Mouse (Mus musculus) CH12.LX (cell line): ENCODE data around the gene Zfp189. TPM values are rescaled to one million over a fixed set of nuclear protein-coding genes. Genes with fewer than 3 reads are reported as not detected.

Source experiments
- DNase-seq: peaks from one replicate; pipeline ENCODE4 v3.0.0-alpha.2; 2013; ENCODE audit errors: extremely low read depth
- H3K27ac ChIP-seq: 2 replicates; pipeline ENCODE4 v1.5.1; 2012; ENCODE audit warnings: low read depth, mild to moderate bottlenecking, control low read depth, moderate library complexity; ENCODE audit not compliant: insufficient read depth
- H3K27me3 ChIP-seq: replicated peaks from 2 replicates; pipeline ENCODE3; 2012; ENCODE audit warnings: inconsistent platforms
- H3K36me3 ChIP-seq, 2 experiments: replicated peaks in 1 of 2; 2 replicates each; pipeline versions ENCODE3 to v1.6.1; 2012; ENCODE audit warnings: inconsistent platforms in 1 of 2, low read length in 1 of 2, mild to moderate bottlenecking in 1 of 2, mixed read lengths in 1 of 2, moderate library complexity in 1 of 2; ENCODE audit not compliant: control insufficient read depth in 1 of 2, insufficient read depth in 1 of 2
- H3K4me1 ChIP-seq, 2 experiments: 2 replicates each; pipeline ENCODE4 v1.6.1; 2012; ENCODE audit warnings: inconsistent platforms in 1 of 2, moderate library complexity in 1 of 2; ENCODE audit not compliant: insufficient read depth in 2 of 2, control insufficient read depth in 1 of 2
- H3K4me2 ChIP-seq: 2 replicates; pipeline ENCODE4 v1.6.1; 2012; ENCODE audit warnings: low read depth, mild to moderate bottlenecking, control low read depth; ENCODE audit not compliant: poor library complexity, insufficient read depth, severe bottlenecking
- H3K4me3 ChIP-seq, 3 experiments: fragments of 150-350 bp in 1 of 3; sonication (generic) in 1 of 3; replicated peaks in 1 of 3; 2 replicates each; pipeline versions ENCODE3 to v1.5.1; 2011 to 2012; ENCODE audit warnings: low read depth in 2 of 3, low read length in 2 of 3, mild to moderate bottlenecking in 2 of 3, moderate library complexity in 2 of 3, control low read depth in 1 of 3, improper control_type of control experiment in 1 of 3, inconsistent platforms in 1 of 3, mixed read lengths in 1 of 3; ENCODE audit not compliant: poor library complexity in 1 of 3
- H3K79me2 ChIP-seq: replicated peaks from 2 replicates; pipeline ENCODE4 v1.6.1; 2012; ENCODE audit warnings: mild to moderate bottlenecking, moderate library complexity; ENCODE audit not compliant: control insufficient read depth, poor library complexity, insufficient read depth, severe bottlenecking; ENCODE audit errors: extremely low read depth
- H3K9ac ChIP-seq: 2 replicates; pipeline ENCODE4 v1.6.1; 2012; ENCODE audit warnings: low read depth, mild to moderate bottlenecking, control low read depth, moderate library complexity; ENCODE audit not compliant: insufficient read depth
- H3K9me3 ChIP-seq: replicated peaks from 2 replicates; pipeline ENCODE3; 2012; ENCODE audit warnings: low read length, inconsistent platforms, mixed read lengths
- BHLHE40 ChIP-seq: IDR thresholded peaks from 2 replicates; pipeline ENCODE4 v1.6.1; 2011; ENCODE audit warnings: mild to moderate bottlenecking, low read depth, low read length, improper control_type of control experiment
- CHD2 ChIP-seq: IDR thresholded peaks from 2 replicates; pipeline ENCODE4 v1.6.1; 2011; ENCODE audit warnings: low read length, improper control_type of control experiment
- CTCF ChIP-seq, 2 experiments: IDR thresholded peaks in 1 of 2; conservative IDR thresholded peaks in 1 of 2; 2 replicates each; pipeline ENCODE4 v1.5.1; 2011 to 2012; ENCODE audit warnings: low read depth in 2 of 2, low read length in 2 of 2, improper control_type of control experiment in 1 of 2, inconsistent platforms in 1 of 2, mild to moderate bottlenecking in 1 of 2, moderate library complexity in 1 of 2
- E2F4 ChIP-seq: IDR thresholded peaks from 2 replicates; pipeline ENCODE4 v1.6.1; 2011; ENCODE audit warnings: low read depth, low read length, improper control_type of control experiment; ENCODE audit not compliant: insufficient replicate concordance
- EP300 ChIP-seq: IDR thresholded peaks from 2 replicates; pipeline ENCODE4 v1.6.1; 2011; ENCODE audit warnings: low read length, improper control_type of control experiment
- ETS1 ChIP-seq: conservative IDR thresholded peaks from 2 replicates; pipeline ENCODE4 v1.6.1; 2012; ENCODE audit warnings: low read depth, mild to moderate bottlenecking, inconsistent platforms, low read length, improper control_type of control experiment, moderate library complexity
- HCFC1 ChIP-seq: IDR thresholded peaks from 2 replicates; pipeline ENCODE4 v1.6.1; 2012; ENCODE audit warnings: low read depth, mild to moderate bottlenecking, inconsistent platforms, low read length, improper control_type of control experiment
- IRF4 ChIP-seq: IDR thresholded peaks from 2 replicates; pipeline ENCODE4 v1.6.1; 2014; ENCODE audit warnings: low read depth, mild to moderate bottlenecking, inconsistent platforms, low read length, improper control_type of control experiment
- JUN ChIP-seq: IDR thresholded peaks from 2 replicates; pipeline ENCODE4 v1.6.1; 2011; ENCODE audit warnings: low read depth, mild to moderate bottlenecking, low read length, improper control_type of control experiment, moderate library complexity; ENCODE audit not compliant: insufficient read depth
- JUND ChIP-seq: conservative IDR thresholded peaks from 2 replicates; pipeline ENCODE4 v1.6.1; 2011; ENCODE audit warnings: low read depth, low read length, improper control_type of control experiment
- KAT2A ChIP-seq: IDR thresholded peaks from 2 replicates; pipeline ENCODE4 v1.6.1; 2012; ENCODE audit warnings: low read length, improper control_type of control experiment, inconsistent platforms; ENCODE audit not compliant: insufficient replicate concordance
- MAFK ChIP-seq: IDR thresholded peaks from 2 replicates; pipeline ENCODE4 v1.6.1; 2011; ENCODE audit warnings: low read length, improper control_type of control experiment; ENCODE audit not compliant: insufficient replicate concordance
- MEF2A ChIP-seq: IDR thresholded peaks from 2 replicates; pipeline ENCODE4 v1.6.1; 2014; ENCODE audit warnings: low read depth, mild to moderate bottlenecking, inconsistent platforms, low read length, improper control_type of control experiment, borderline replicate concordance
- MXI1 ChIP-seq: IDR thresholded peaks from 2 replicates; pipeline ENCODE4 v1.6.1; 2011; ENCODE audit warnings: mild to moderate bottlenecking, low read depth, low read length, improper control_type of control experiment
- MYC ChIP-seq: IDR thresholded peaks from 2 replicates; pipeline ENCODE4 v1.6.1; 2011; ENCODE audit warnings: low read depth, mild to moderate bottlenecking, improper control_type of control experiment, low read length
- NRF1 ChIP-seq: IDR thresholded peaks from 2 replicates; pipeline ENCODE4 v1.6.1; 2014; ENCODE audit warnings: low read depth, mild to moderate bottlenecking, inconsistent platforms, low read length, improper control_type of control experiment, moderate library complexity
- PAX5 ChIP-seq: IDR thresholded peaks from 2 replicates; pipeline ENCODE4 v1.6.1; 2012; ENCODE audit warnings: low read length, inconsistent platforms, mixed read lengths
- POLR2A ChIP-seq: IDR thresholded peaks from 2 replicates; pipeline ENCODE4 v1.6.1; 2011; ENCODE audit warnings: low read depth, mild to moderate bottlenecking, improper control_type of control experiment, low read length
- RAD21 ChIP-seq: IDR thresholded peaks from 2 replicates; pipeline ENCODE4 v1.6.1; 2011; ENCODE audit warnings: low read depth, mild to moderate bottlenecking, low read length, improper control_type of control experiment, moderate library complexity
- RCOR1 ChIP-seq: conservative IDR thresholded peaks from 2 replicates; pipeline ENCODE4 v1.6.1; 2012; ENCODE audit warnings: low read depth, mild to moderate bottlenecking, inconsistent platforms, low read length, improper control_type of control experiment
- SIN3A ChIP-seq: IDR thresholded peaks from 2 replicates; pipeline ENCODE4 v1.6.1; 2012; ENCODE audit warnings: low read length, improper control_type of control experiment, inconsistent platforms
- USF1 ChIP-seq: IDR thresholded peaks from 2 replicates; pipeline ENCODE4 v1.6.1; 2014; ENCODE audit warnings: low read depth, mild to moderate bottlenecking, inconsistent platforms, low read length, improper control_type of control experiment
- ZC3H11A ChIP-seq: IDR thresholded peaks from 2 replicates; pipeline ENCODE4 v1.6.1; 2012; ENCODE audit warnings: low read depth, mild to moderate bottlenecking, inconsistent platforms, low read length, improper control_type of control experiment
- ZNF384 ChIP-seq: IDR thresholded peaks from 2 replicates; pipeline ENCODE4 v1.6.1; 2012; ENCODE audit warnings: low read depth, low read length, improper control_type of control experiment, inconsistent platforms
- dilution Hi-C: fragments of 300-500 bp; cut with MboI; formaldehyde crosslinking; loops from 2 replicates; pipeline ENCODE4 v1.14.3; 2020; ENCODE audit warnings: low sequenced_read_pairs; ENCODE audit not compliant: extremely low pct_unique_long_range_greater_than_20kb, extremely low pct_ligation_motif_present
- in situ Hi-C: fragments of 300-500 bp; cut with MboI; formaldehyde crosslinking; loops from 3 replicates; pipeline ENCODE4 v1.14.3; 2019; ENCODE audit warnings: low sequenced_read_pairs, low pct_ligation_motif_present, low pct_unique_long_range_greater_than_20kb, mixed read lengths
- polyA plus RNA-seq: library from polyadenylated mRNA; unstranded; fragments of >175 nt; gene quantifications from 2 replicates; pipeline ENCODE4 v1.2.1, GENCODE M21; 2012; ENCODE audit warnings: low read depth; ENCODE audit not compliant: insufficient read length
- total RNA-seq, 2 experiments: library from RNA; depleted of rRNA; stranded (reverse); fragments of 300-350 nt in 1 of 2; fragments of >200 nt in 1 of 2; gene quantifications; 2 replicates each; pipeline ENCODE4 v1.2.3; 2012 to 2014

The Zfp189 gene
- total and polyA plus RNA-seq, 3 experiments, result 1.6 to 5.1 (median 4.3) TPM

GRCm38 (mm10) chr4:49512636-49513035 lies 8.3 kb upstream of the Zfp189 start:
- TF ChIP-seq KAT2A (no peak), CHD2 (no peak), USF1 (no peak), ZNF384 (no peak), JUN (no peak), CTCF (conservative IDR thresholded peaks at IDR 0.05 in 1 of 2, IDR thresholded peaks at IDR 0.05 in 1 of 2; ENCODE audit: low read depth in 2 of 2, low read length in 2 of 2) (no peak), MEF2A (no peak), NRF1 (no peak), POLR2A (no peak), ETS1 (no peak), RCOR1 (no peak), EP300 (no peak)
- TF ChIP-seq, all 38 proteins: peak for 0
- in situ Hi-C loops, result no loop called here
- DNase-seq, result no peak

DNA sequence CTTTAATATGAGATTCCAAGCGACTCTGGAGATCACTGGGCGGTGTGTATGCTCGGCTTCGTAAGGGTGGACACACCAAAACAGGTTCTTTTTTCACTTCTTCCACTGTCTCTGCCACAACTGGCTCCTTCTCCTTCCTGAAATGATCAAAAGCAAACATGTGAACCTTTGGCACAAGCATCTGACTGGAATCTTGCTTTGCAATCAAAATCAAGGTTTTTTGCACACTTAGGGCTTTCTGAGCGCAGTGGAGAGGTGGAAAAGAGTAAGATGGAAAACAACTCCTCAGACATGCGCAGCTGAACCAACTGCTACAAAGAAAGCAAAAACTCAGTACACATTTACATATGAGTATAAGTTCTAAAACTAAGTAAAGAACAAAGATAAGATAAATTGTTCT lies 6.5 kb upstream of the Zfp189 start:
- Histone ChIP-seq H3K79me2 (peaks cover 38% of the 10 kb centered on the region), H3K9ac (no peak overlapping the region), H3K27ac (no peak overlapping the region), H3K4me1 (peaks cover 0 to 17% of the 10 kb centered on the region in 2 experiments; a peak in 2 of 4 replicates), H3K27me3 (no peaks in the 10 kb centered on the region), H3K4me3 (no peak overlapping the region), H3K4me2 (no peak overlapping the region), H3K9me3 (no peaks in the 10 kb centered on the region), H3K36me3 (peaks cover 17 to 57% of the 10 kb centered on the region in 2 experiments)
- in situ Hi-C loops, result no loop called here
- dilution Hi-C loops, result no loop called here
- TF ChIP-seq BHLHE40 (no peak), MXI1 (no peak), HCFC1 (no peak), PAX5 (no peak), JUND (no peak), IRF4 (no peak), ZC3H11A (no peak), MAFK (no peak), RAD21 (no peak), E2F4 (no peak), ZNF384 (no peak), SIN3A (no peak), MYC (no peak), JUN (no peak)
- DNase-seq, result no peak

More at GRCm38 (mm10) chr4:49512636-49513035, 8.3 kb upstream of the Zfp189 start:
- dilution Hi-C loops, result no loop called here
- Histone ChIP-seq H3K27ac (no peak overlapping the region), H3K4me3 (no peak overlapping the region), H3K79me2 (peaks cover 23% of the 10 kb centered on the region), H3K9me3 (no peaks in the 10 kb centered on the region), H3K36me3 (peaks cover 17 to 47% of the 10 kb centered on the region in 2 experiments), H3K4me2 (no peak overlapping the region), H3K9ac (no peak overlapping the region), H3K4me1 (peaks cover 0 to 8% of the 10 kb centered on the region in 2 experiments; a peak in 2 of 4 replicates), H3K27me3 (no peaks in the 10 kb centered on the region)
